Mouse (Mus musculus) neural tube, embryonic 13.5 days (tissue): Measurements from ENCODE around the gene Ensa. TPM values are rescaled to one million over a fixed set of nuclear protein-coding genes. Genes with fewer than 3 reads are reported as not detected.
"Not testable (repeated sequence)": the region's sequence is repeated elsewhere in the genome, so short reads cannot be mapped to it uniquely, and the experiment has no call there.

Experiments
- ATAC-seq: fragments of 200-750 bp; cut with Nextera tagmentation; 2 replicates; pipeline ENCODE4 v1.8.0; 2017; ENCODE audit warnings: low read depth, mild to moderate bottlenecking, moderate TSS enrichment, moderate library complexity
- H3K27ac ChIP-seq: fragments of 300-500 bp; sonication (generic); replicated peaks from 2 replicates; pipeline ENCODE4 v1.5.1; 2015; ENCODE audit warnings: moderate library complexity, mild to moderate bottlenecking, inconsistent platforms
- H3K27me3 ChIP-seq: fragments of 300-500 bp; sonication (generic); 2 replicates; pipeline ENCODE4 v1.6.1; 2015; ENCODE audit warnings: mild to moderate bottlenecking, inconsistent platforms
- H3K36me3 ChIP-seq: fragments of 300-500 bp; sonication (generic); 2 replicates; pipeline ENCODE4 v1.6.1; 2015; ENCODE audit warnings: mild to moderate bottlenecking, inconsistent platforms
- H3K4me1 ChIP-seq: fragments of 300-500 bp; sonication (generic); replicated peaks from 2 replicates; pipeline ENCODE4 v1.6.1; 2015; ENCODE audit warnings: inconsistent platforms
- H3K4me2 ChIP-seq: fragments of 300-500 bp; sonication (generic); 2 replicates; pipeline ENCODE4 v1.6.1; 2015; ENCODE audit warnings: inconsistent platforms, mild to moderate bottlenecking, moderate library complexity
- H3K4me3 ChIP-seq: fragments of 300-500 bp; sonication (generic); 2 replicates; pipeline ENCODE4 v1.5.1; 2015; ENCODE audit warnings: mild to moderate bottlenecking, inconsistent platforms
- H3K9ac ChIP-seq: fragments of 300-500 bp; sonication (generic); 2 replicates; pipeline ENCODE4 v1.6.1; 2015; ENCODE audit warnings: moderate library complexity, mild to moderate bottlenecking, inconsistent platforms
- H3K9me3 ChIP-seq: fragments of 300-500 bp; sonication (generic); 2 replicates; pipeline ENCODE4 v1.6.1; 2016; ENCODE audit warnings: inconsistent platforms
- WGBS: fragments of 180-500 bp; shearing (Covaris S2); methylation state at CpG from one replicate; pipeline ENCODE4 v1.1.7; 2015; 5-methylcytosine and 5-hydroxymethylcytosine counted together
- polyA plus RNA-seq: library from polyadenylated mRNA; unstranded; fragments of >200 nt; fragmentation: Nextera tagmentation; extraction: Ambion mirVana; gene quantifications from 2 replicates; pipeline ENCODE4 v1.2.1, GENCODE M21; 2015

Gene Ensa
- polyA plus RNA-seq = 96.1 and 104 TPM in 2 replicates

DNA sequence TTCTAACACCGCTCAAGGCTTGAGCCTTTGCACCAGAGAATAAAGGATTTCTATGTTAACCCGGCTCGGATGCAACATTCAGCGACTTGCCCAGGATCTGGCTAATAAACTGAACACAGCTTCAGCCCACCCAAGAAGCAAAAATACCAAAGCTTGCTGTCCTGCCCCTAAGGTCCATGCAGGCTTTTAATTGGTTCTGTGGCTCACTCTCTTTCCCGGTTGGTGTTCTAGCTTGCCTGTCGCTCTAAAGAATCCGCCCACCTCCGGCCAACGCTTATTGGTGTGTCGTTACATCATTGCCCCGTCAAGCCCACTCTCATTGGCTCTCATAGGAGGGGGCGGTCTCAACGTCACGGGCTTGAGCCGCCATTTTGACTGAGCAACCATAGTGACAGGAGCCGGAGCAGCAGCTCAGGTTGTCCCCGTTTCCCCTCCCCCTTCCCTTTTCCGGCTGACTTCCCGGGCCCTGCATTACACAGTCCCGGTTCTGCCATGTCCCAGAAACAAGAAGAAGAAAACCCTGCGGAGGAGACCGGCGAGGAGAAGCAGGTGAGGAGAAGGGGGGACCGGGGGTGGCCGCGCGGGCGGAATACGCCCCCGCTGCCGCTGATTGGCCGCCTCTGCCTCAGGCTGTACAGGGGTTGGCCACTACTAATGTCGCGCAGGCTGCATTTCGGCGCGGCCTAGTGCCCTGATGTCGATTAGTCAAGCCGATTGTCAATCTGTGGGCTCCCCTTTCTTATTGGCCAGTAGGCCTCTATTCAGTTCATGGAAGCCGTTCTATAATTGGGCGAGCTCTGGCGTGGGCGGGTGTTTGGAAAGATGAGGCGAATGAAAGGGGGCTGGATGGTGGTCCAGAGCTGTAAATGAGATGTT is at the start of gene Ensa:
Gene Ensa, plus strand, starts transcription at position 366 of the 876 bp plus-strand sequence.
- Histone ChIP-seq H3K9me3 (no peaks in the 10 kb centered on the region), H3K4me2 (peak within 1 kb of the TSS; percentile 94), H3K36me3 (peaks cover 43% of the 10 kb centered on the region), H3K27me3 (no peaks in the 10 kb centered on the region), H3K27ac (peak within 1 kb of the TSS; percentile 93), H3K4me3 (peak within 1 kb of the TSS; percentile 63), H3K4me1 (peaks cover 36% of the 10 kb centered on the region), H3K9ac (peak within 1 kb of the TSS; percentile 73)
- 1% methylated on average over 44 of the region's 44 CpGs for WGBS
- ATAC-seq = peak; percentile 99

DNA sequence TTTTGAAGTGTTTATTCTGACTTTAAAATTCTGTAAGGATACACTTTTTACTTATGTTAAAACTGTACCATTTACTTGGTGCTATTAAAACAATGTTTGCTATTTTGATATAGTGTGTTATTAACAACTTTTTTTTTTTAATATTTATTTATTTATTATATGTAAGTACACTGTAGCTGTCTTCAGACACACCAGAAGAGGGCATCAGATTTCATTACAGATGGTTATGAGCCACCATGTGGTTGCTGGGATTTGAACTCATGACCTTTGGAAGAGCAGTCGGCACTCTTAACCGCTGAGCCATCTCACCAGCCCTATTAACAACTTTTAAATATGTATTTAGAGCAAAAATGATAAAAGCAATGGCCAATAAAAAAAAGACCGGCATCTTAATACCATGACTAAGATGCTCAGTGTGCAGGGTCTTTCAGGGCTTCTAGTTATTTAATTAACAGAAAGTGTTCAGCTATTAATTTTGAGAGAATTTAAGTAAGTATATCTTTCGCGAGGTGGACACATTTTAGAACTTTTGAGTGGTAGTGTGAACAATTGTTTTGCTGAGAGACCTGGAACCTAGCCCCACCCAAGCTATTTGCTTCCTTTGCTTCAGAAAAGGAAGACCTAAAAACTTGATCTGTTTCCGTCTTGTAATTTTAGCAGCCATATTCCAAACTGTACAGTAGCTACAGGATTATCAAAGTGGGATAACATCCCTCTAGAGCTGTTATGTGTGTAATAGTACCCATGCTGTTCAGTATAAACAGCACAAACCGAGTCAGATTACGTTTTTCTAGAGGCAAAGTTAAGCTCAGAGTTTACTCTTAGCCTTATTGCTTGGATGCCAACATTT is 36.8 kb upstream of the Ensa start:
- H3K4me3 ChIP-seq = peak overlapping the region; percentile 77
- peak overlapping the region; percentile 66 for H3K27ac ChIP-seq
- WGBS = 52% methylated on average over 8 of the region's 8 CpGs
- peaks cover 6% of the 10 kb centered on the region for H3K4me1 ChIP-seq
- peak; percentile 49; the same call in 1 of the 2 replicates for ATAC-seq
- H3K36me3 ChIP-seq = peaks cover 10% of the 10 kb centered on the region
- H3K9ac ChIP-seq = peak overlapping the region; percentile 56; the same call in 1 of the 2 replicates
- H3K4me2 ChIP-seq = peak overlapping the region; percentile 68
- no peaks in the 10 kb centered on the region for H3K9me3 ChIP-seq
- H3K27me3 ChIP-seq = no peaks in the 10 kb centered on the region

DNA sequence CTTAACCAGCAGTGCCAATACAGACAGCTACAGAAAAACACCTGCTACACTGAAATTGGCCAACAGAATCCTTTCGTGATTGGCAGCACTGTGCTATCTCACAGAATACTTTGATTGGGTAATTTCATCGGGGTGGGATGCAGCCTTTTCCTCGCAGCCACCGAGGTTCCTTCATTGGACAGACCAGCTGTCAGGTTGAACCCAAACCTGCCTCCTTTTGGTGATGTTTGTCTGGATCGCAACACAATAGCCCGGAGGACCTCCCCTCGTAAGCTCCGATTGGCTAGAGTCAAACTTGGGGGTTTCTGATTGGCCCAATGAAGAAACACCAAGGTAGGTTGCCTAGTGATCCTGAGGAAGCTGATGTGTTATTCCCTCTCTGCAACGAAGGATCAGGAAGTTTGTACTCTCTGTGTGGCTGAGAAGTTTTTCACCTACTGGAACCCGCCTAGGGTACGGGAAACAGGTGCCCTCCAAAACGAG is 36.1 kb upstream of the Ensa start, which contains the start of gene Golph3l:
Gene Golph3l, plus strand, starts transcription at position 331 of the 483 bp plus-strand sequence.
- Histone ChIP-seq H3K9ac (peak within 1 kb of the TSS; percentile 78), H3K9me3 (no peaks in the 10 kb centered on the region), H3K36me3 (peaks cover 13% of the 10 kb centered on the region), H3K27ac (peak within 1 kb of the TSS; percentile 72), H3K27me3 (no peaks in the 10 kb centered on the region), H3K4me3 (peak within 1 kb of the TSS; percentile 77), H3K4me1 (peaks cover 6% of the 10 kb centered on the region), H3K4me2 (peak within 1 kb of the TSS; percentile 68)
- 0% methylated on average over 12 of the region's 12 CpGs for WGBS
- ATAC-seq = peak; percentile 100

DNA sequence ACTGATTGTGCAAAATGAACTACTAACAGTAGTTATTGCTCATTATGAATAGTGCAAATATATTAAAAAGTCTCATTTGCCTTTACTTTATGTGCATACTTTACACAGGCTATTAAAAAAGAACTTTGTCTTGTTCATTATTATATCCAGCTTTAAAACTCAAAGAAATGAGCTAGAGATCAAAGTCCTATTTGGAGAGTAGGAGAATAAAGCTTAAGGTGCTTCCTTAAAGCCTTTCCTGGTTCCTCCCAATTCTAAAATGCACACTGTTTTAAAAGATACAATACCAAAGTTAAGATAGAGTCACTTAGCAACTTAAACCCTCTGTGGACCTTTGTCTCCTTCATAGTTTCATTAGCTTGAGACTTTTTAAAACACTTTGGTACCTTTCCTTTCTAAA is 26.1 kb upstream of the Ensa start:
- Histone ChIP-seq H3K27me3 (no peaks in the 10 kb centered on the region), H3K4me1 (no peaks in the 10 kb centered on the region), H3K4me3 (no peak overlapping the region), H3K9me3 (no peaks in the 10 kb centered on the region), H3K9ac (no peak overlapping the region), H3K4me2 (no peak overlapping the region), H3K27ac (no peak overlapping the region), H3K36me3 (peaks cover 31% of the 10 kb centered on the region)
- ATAC-seq = no peak

DNA sequence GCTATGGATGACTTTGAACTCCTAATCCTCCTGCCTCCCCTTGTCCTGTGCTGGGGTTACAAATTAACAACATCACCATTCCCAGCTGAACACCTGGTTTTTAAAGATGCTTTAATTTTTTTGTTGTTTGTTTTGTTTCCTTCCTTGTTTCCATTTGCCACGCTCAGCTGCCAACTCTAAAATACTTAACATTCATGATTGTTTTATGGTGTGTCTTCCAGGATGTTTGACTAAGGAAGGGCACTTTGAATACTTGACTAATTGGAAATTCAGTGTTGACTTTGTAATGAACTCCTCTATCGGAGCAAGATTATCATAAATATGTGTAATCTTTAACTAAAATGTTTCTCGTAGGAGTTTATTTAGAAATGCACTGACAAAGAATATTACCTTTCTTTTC is 23.5 kb upstream of the Ensa start:
- Histone ChIP-seq H3K27ac (no peak overlapping the region), H3K27me3 (no peaks in the 10 kb centered on the region), H3K4me2 (no peak overlapping the region), H3K9me3 (no peaks in the 10 kb centered on the region), H3K36me3 (peaks cover 22% of the 10 kb centered on the region), H3K9ac (no peak overlapping the region), H3K4me1 (no peaks in the 10 kb centered on the region), H3K4me3 (no peak overlapping the region)
- WGBS = 89% methylated on average over 3 of the region's 3 CpGs
- no peak for ATAC-seq

DNA sequence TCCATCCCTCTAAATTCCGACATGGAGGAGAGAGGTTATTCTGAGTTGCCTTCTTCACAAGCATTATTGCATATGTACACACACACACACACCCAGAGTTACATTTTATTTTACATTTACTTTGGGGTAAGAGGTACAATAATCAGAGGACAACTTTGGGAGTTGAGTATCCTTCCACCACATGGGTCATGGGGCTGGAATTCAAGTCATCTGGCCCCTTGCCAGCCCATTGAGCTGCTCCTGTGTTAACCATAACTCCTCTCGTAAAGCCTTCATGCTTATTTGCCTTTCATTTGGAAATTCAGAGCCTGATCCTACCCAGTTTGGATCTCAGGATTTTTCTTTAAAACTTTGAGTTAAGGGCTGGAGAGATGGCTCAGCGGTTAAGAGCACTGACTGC is 18.7 kb upstream of the Ensa start:
- Histone ChIP-seq H3K4me2 (no peak overlapping the region), H3K27ac (no peak overlapping the region), H3K27me3 (no peaks in the 10 kb centered on the region), H3K4me3 (no peak overlapping the region), H3K9ac (no peak overlapping the region), H3K36me3 (peaks cover 50% of the 10 kb centered on the region), H3K9me3 (no peaks in the 10 kb centered on the region), H3K4me1 (no peaks in the 10 kb centered on the region)
- ATAC-seq = no peak
- 85% methylated on average over 3 of the region's 3 CpGs for WGBS

DNA sequence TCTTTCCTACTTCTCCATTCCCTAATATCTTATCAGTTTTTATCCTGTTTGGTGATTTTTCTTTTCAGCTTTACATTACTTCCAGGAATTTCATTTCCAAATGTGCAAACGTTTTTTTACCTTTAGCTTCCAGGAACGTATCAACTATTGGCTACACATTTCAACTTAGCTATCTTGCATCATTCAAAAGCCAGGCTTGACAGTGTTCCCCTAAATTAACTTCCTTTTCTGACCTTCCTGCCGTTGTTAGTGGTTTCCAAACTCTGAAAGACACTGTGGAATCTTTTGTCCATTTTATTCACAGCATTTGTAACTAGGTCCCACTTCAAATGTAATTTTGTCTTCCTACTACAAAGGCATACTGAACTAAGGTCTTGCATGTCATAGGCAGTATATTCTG is 15.6 kb upstream of the Ensa start:
- WGBS = 79% methylated on average over 3 of the region's 3 CpGs
- H3K4me2 ChIP-seq = no peak overlapping the region
- no peak for ATAC-seq
- H3K4me3 ChIP-seq = no peak overlapping the region
- no peaks in the 10 kb centered on the region for H3K27me3 ChIP-seq
- H3K27ac ChIP-seq = no peak overlapping the region
- H3K9ac ChIP-seq = no peak overlapping the region
- H3K9me3 ChIP-seq = no peaks in the 10 kb centered on the region
- H3K4me1 ChIP-seq = no peaks in the 10 kb centered on the region
- peaks cover 56% of the 10 kb centered on the region for H3K36me3 ChIP-seq

DNA sequence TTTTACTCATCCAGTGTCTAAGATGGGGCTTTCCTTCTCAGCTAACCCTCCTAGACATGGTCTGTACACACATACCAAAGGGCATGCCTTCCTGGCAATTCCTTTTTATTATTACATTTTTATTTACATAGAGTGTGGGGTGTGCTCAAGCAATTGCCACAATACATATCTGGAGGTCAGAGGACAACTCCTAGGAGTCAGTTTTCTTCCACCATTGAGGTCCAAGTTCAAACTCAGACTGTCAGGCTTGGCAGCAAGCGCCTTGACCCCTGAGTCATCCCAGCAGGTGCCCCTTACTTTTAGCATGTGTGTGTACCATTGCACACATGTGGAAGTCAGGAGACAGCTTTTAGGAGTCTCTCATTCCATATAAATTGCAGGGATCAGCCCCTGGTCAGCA is 10.8 kb upstream of the Ensa start:
- Histone ChIP-seq H3K4me1 (no peaks in the 10 kb centered on the region), H3K9me3 (no peaks in the 10 kb centered on the region), H3K9ac (no peak overlapping the region), H3K36me3 (peaks cover 59% of the 10 kb centered on the region), H3K4me3 (no peak overlapping the region), H3K27ac (no peak overlapping the region), H3K4me2 (no peak overlapping the region), H3K27me3 (no peaks in the 10 kb centered on the region)
- WGBS = 100% methylated on average over 1 of the region's 1 CpGs
- ATAC-seq = no peak

DNA sequence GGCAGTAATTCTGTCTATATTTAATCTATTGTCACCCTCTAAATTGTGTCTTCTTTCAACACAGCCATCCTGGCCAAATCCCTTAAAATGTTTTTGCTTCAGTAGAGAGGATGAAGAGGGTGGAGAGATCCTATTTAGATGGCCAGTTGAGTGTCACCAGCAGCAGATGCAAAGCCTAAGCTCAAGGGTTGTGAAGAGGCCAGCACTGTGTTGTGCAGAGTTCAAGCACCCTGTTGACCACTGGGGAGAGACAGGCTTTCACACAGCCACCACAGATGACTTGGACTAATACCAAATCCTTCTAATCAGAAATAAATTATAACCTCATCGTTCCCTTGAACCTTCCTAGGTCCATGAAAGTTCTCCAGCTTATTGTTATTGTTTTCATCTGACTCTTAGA is 6.3 kb upstream of the Ensa start:
- no peak for ATAC-seq
- no peak overlapping the region for H3K9ac ChIP-seq
- H3K27ac ChIP-seq = no peak overlapping the region
- WGBS = 96% methylated on average over 1 of the region's 1 CpGs
- H3K4me3 ChIP-seq = no peak overlapping the region
- no peak overlapping the region for H3K4me2 ChIP-seq
- H3K27me3 ChIP-seq = no peaks in the 10 kb centered on the region
- no peaks in the 10 kb centered on the region for H3K9me3 ChIP-seq
- H3K4me1 ChIP-seq = 0 out of 2 replicates have a peak, but pooled peaks cover 2% of the 10 kb centered on the region
- peaks cover 55% of the 10 kb centered on the region for H3K36me3 ChIP-seq

DNA sequence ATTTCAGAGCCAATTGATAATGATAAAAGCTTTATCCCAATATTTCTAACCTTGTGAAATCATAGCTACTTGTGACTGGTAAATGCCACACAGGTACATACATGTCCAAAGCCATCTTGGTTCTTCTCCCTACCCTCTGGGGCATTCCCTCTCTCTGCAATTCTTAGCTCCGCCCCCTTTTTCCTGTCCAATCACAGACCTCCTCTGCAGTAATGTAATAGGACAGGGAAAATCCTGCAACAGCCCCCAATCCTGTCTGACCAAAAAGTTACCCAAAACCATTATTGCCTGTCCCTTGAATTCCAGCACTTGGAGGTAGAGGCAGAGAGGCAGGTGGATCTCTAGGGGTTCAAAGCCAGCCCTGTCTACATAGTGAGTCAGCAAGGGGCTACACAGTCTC is 3.6 kb upstream of the Ensa start:
- Histone ChIP-seq H3K27ac (no peak overlapping the region), H3K36me3 (peaks cover 42% of the 10 kb centered on the region), H3K9ac (no peak overlapping the region), H3K27me3 (no peaks in the 10 kb centered on the region), H3K4me2 (no peak overlapping the region), H3K4me3 (no peak overlapping the region), H3K4me1 (peaks cover 12% of the 10 kb centered on the region), H3K9me3 (no peaks in the 10 kb centered on the region)
- WGBS = 88% methylated on average over 1 of the region's 1 CpGs
- no peak for ATAC-seq

DNA sequence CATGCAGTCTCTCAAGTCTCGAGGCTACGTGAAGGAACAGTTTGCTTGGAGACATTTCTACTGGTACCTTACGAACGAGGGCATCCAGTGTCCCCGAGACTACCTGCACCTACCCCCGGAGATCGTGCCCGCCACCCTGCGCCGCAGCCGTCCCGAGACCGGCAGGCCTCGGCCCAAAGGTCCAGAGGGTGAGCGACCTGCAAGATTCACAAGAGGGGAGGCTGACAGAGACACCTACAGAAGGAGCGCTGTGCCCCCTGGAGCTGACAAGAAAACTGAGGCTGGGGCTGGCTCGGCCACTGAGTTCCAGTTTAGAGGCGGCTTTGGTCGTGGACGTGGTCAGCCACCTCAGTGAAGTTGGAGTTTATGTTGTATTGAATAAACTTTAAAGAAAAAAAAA is 2.4 kb upstream of the Ensa start:
- WGBS = 96% methylated on average over 20 of the region's 20 CpGs
- H3K4me1 ChIP-seq = peaks cover 24% of the 10 kb centered on the region
- not testable (repeated sequence) for H3K27me3 ChIP-seq, H3K9me3 ChIP-seq, ATAC-seq, H3K4me3 ChIP-seq, H3K27ac ChIP-seq, H3K4me2 ChIP-seq, H3K9ac ChIP-seq
- H3K36me3 ChIP-seq = peaks cover 39% of the 10 kb centered on the region

DNA sequence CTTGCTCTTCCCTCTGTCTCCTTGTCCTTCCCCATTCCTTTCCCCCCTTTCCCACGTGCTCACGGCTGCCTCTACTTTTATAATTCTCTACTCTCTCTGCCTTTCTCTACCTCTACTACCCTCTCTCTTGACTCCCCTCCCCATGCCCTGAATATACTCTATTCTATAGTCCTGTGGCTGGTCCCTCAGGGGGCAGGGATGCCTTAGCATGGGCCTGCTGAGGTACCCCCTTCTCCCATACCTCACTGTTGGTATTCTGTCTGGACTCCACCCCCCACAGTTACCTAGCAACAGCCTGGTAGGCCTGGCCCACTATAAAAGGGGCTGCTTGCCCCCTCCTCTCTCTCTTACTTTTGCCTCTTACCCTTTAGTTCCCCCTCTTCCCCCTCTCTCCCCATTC is 1.2 kb upstream of the Ensa start:
- Histone ChIP-seq H3K4me2 (no peak overlapping the region), H3K36me3 (peaks cover 40% of the 10 kb centered on the region), H3K9me3 (no peaks in the 10 kb centered on the region), H3K4me1 (peaks cover 29% of the 10 kb centered on the region), H3K27ac (no peak overlapping the region; the same call in 1 of the 2 replicates), H3K4me3 (no peak overlapping the region), H3K27me3 (no peaks in the 10 kb centered on the region), H3K9ac (no peak overlapping the region)
- ATAC-seq = no peak
- 54% methylated on average over 2 of the region's 2 CpGs for WGBS
